Mouse (Mus musculus) mouse trophoblast stem cell (cell line): Measurements from ENCODE around the gene Xcl1.

ENCODE experiments used
- in situ Hi-C, 2 experiments: fragments of 300-500 bp; cut with MseI, MboI; formaldehyde crosslinking; loops; 2 replicates in 1 of 2; 3 replicates in 1 of 2; pipeline ENCODE4 v1.15.1; 2025

Xcl1 gene

GRCm38 (mm10) chr1:164905047-164905446 is 30.3 kb downstream of the Xcl1 start:
- in situ Hi-C loops, result no loop called here

GRCm38 (mm10) chr1:164900696-164901095 is 34.6 kb downstream of the Xcl1 start:
- in situ Hi-C loops, result no loop called here

- in situ Hi-C loops, result no loop called here
Measured at GRCm38 (mm10) chr1:164900226-164900625, 35.1 kb downstream of the Xcl1 start.

GRCm38 (mm10) chr1:164899506-164899905 is 35.8 kb downstream of the Xcl1 start:
- in situ Hi-C loops, result loop anchor here (10.0 to 25.0 kb wide), 2 partner anchors 225 to 238 kb away; no protein-coding TSS in a partner anchor

GRCm38 (mm10) chr1:164898846-164899351 is 36.4 kb downstream of the Xcl1 start:
- in situ Hi-C loops, result loop anchor here (10.0 to 25.0 kb wide), 2 partner anchors 226 to 238 kb away; no protein-coding TSS in a partner anchor

- in situ Hi-C loops, result loop anchor here (10.0 to 25.0 kb wide), 2 partner anchors 228 to 240 kb away; no protein-coding TSS in a partner anchor
Measured at GRCm38 (mm10) chr1:164897163-164897817, 38.0 kb downstream of the Xcl1 start.

- in situ Hi-C loops, result loop anchor here (10.0 to 25.0 kb wide), 2 partner anchors 228 to 241 kb away; no protein-coding TSS in a partner anchor
Measured at GRCm38 (mm10) chr1:164896211-164897145, 38.8 kb downstream of the Xcl1 start.

GRCm38 (mm10) chr1:164895806-164896205 is 39.5 kb downstream of the Xcl1 start:
- in situ Hi-C loops, result loop anchor here (10.0 to 25.0 kb wide), 2 partner anchors 229 to 241 kb away; no protein-coding TSS in a partner anchor

- in situ Hi-C loops, result loop anchor here (10.0 to 25.0 kb wide), 2 partner anchors 234 to 247 kb away; no protein-coding TSS in a partner anchor
Measured at GRCm38 (mm10) chr1:164890366-164890765, 45.0 kb downstream of the Xcl1 start.

- in situ Hi-C loops, result loop anchor here in 1 of 2 experiments (25.0 kb wide), 1 partner anchor 249 kb away; no protein-coding TSS in a partner anchor
Measured at GRCm38 (mm10) chr1:164888563-164888962, 46.8 kb downstream of the Xcl1 start.

GRCm38 (mm10) chr1:164887775-164888174 is 47.6 kb downstream of the Xcl1 start:
- in situ Hi-C loops, result loop anchor here in 1 of 2 experiments (25.0 kb wide), 1 partner anchor 250 kb away; no protein-coding TSS in a partner anchor

- in situ Hi-C loops, result loop anchor here in 1 of 2 experiments (25.0 kb wide), 1 partner anchor 255 kb away; no protein-coding TSS in a partner anchor
Measured at GRCm38 (mm10) chr1:164881891-164882290, 53.4 kb downstream of the Xcl1 start.
